7 mouse cellular contexts compared by ENCODE assay signal in genomic region chr13:56295943-56296658, GRCm38 (mm10). TPM values are rescaled to one million over a fixed set of nuclear protein-coding genes. Genes with fewer than 3 reads are reported as not detected.
DNase-seq lines count a peak whose midpoint lies in the region; ATAC-seq and TF ChIP-seq lines count a peak whose summit lies in the region.

TSS of gene Cxcl14 (minus strand) at chr13:56296551.

- peaks cover 79% of the 10 kb centered on the region for H3K27me3 ChIP-seq in embryonic facial prominence, embryonic 13.5 days
- H3K27me3 ChIP-seq in limb, embryonic 12.5 days: peaks cover 51% of the 10 kb centered on the region
- H3K27me3 ChIP-seq in midbrain, postnatal 0 days (ENCODE audit: insufficient read depth, low read length): peaks cover 8% of the 10 kb centered on the region; the same call in 1 of the 2 replicates

- H3K27ac ChIP-seq in bone marrow macrophage, adult 2 months (ENCODE audit: insufficient read depth, low read depth, low read length): no peak within 1 kb of the TSS
- peak within 1 kb of the TSS; percentile 90 for H3K27ac ChIP-seq in embryonic facial prominence, embryonic 13.5 days
- peak within 1 kb of the TSS; percentile 82 for H3K27ac ChIP-seq in limb, embryonic 12.5 days
- H3K27ac ChIP-seq in midbrain, postnatal 0 days (ENCODE audit: low read depth, low read length): no peak within 1 kb of the TSS

- ATAC-seq in embryonic facial prominence, embryonic 13.5 days (ENCODE audit: insufficient number of reproducible peaks, insufficient read depth, low FRiP score, low TSS enrichment, low read depth): no peak
- peak; percentile 29 for ATAC-seq in limb, embryonic 12.5 days (ENCODE audit: insufficient number of reproducible peaks, insufficient read depth, low FRiP score, low TSS enrichment, low read depth)
- peak; percentile 79 for ATAC-seq in midbrain, postnatal 0 days (ENCODE audit: low FRiP score)

- TF ChIP-seq POLR2A in bone marrow macrophage, adult 2 months (IDR thresholded peaks at IDR 0.05; ENCODE audit: borderline replicate concordance, low read depth, low read length): no peak

- H3K4me1 ChIP-seq in bone marrow macrophage, adult 2 months (ENCODE audit: control insufficient read depth, insufficient read depth, low read length): no peaks in the 10 kb centered on the region
- peaks cover 48% of the 10 kb centered on the region for H3K4me1 ChIP-seq in embryonic facial prominence, embryonic 13.5 days
- peaks cover 52% of the 10 kb centered on the region for H3K4me1 ChIP-seq in limb, embryonic 12.5 days (replicated peaks)
- no peaks in the 10 kb centered on the region for H3K4me1 ChIP-seq in midbrain, postnatal 0 days (ENCODE audit: insufficient read depth, low read length)

- peak within 1 kb of the TSS; percentile 44 for H3K4me3 ChIP-seq in bone marrow macrophage, adult 2 months (ENCODE audit: insufficient read depth, low read length)
- peak within 1 kb of the TSS; percentile 65 for H3K4me3 ChIP-seq in embryonic facial prominence, embryonic 13.5 days
- H3K4me3 ChIP-seq in limb, embryonic 12.5 days (replicated peaks): peak within 1 kb of the TSS; percentile 73
- H3K4me3 ChIP-seq in midbrain, postnatal 0 days (ENCODE audit: low read depth, low read length): peak within 1 kb of the TSS; percentile 44

- peak within 1 kb of the TSS; percentile 92 for H3K9ac ChIP-seq in embryonic facial prominence, embryonic 13.5 days
- H3K9ac ChIP-seq in limb, embryonic 12.5 days (replicated peaks): peak within 1 kb of the TSS; percentile 93
- H3K9ac ChIP-seq in midbrain, postnatal 0 days (replicated peaks; ENCODE audit: low read length, poor library complexity, severe bottlenecking): peak within 1 kb of the TSS; percentile 42

- under 1% methylated on average over 76 of the region's 76 CpGs for WGBS in embryonic facial prominence, embryonic 13.5 days
- under 1% methylated on average over 75 of the region's 76 CpGs for WGBS in limb, embryonic 12.5 days
- WGBS in midbrain, postnatal 0 days: under 1% methylated on average over 54 of the region's 76 CpGs

- TF ChIP-seq CTCF in bone marrow macrophage, adult 2 months (IDR thresholded peaks at IDR 0.05; ENCODE audit: low read depth, low read length): no peak
- no peak for TF ChIP-seq CTCF in midbrain, postnatal 0 days (IDR thresholded peaks at IDR 0.05)

- H3K9me3 ChIP-seq in embryonic facial prominence, embryonic 13.5 days: no peaks in the 10 kb centered on the region
- no peaks in the 10 kb centered on the region for H3K9me3 ChIP-seq in limb, embryonic 12.5 days
- no peaks in the 10 kb centered on the region for H3K9me3 ChIP-seq in midbrain, postnatal 0 days (ENCODE audit: low read length)

- peak within 1 kb of the TSS; percentile 80 for H3K4me2 ChIP-seq in embryonic facial prominence, embryonic 13.5 days
- peak within 1 kb of the TSS; percentile 94 for H3K4me2 ChIP-seq in limb, embryonic 12.5 days
- peak within 1 kb of the TSS; percentile 52 for H3K4me2 ChIP-seq in midbrain, postnatal 0 days (ENCODE audit: low read depth, low read length, poor library complexity, severe bottlenecking)

- DNase-seq in heart, adult 9 months (ENCODE audit: low spot score in 2 of 2): peak; percentile 14 to 24
- DNase-seq in kidney, adult 9 months: peak; percentile 40
- peak; percentile 62 for DNase-seq in midbrain, postnatal 0 days (ENCODE audit: low spot score)
- DNase-seq in spleen, postnatal 4 days (ENCODE audit: low spot score in 2 of 2): no peak

- H3K36me3 ChIP-seq in embryonic facial prominence, embryonic 13.5 days: peaks cover 17% of the 10 kb centered on the region
- H3K36me3 ChIP-seq in limb, embryonic 12.5 days: peaks cover 28% of the 10 kb centered on the region
- H3K36me3 ChIP-seq in midbrain, postnatal 0 days (ENCODE audit: insufficient read depth, low read length): no peaks in the 10 kb centered on the region

RNA-seq across cellular contexts. Expression of gene Cxcl14, which starts in this region (rescaled TPM):
- polyA plus RNA-seq in bone marrow macrophage, adult 2 months (2012; ENCODE audit: insufficient read depth, insufficient read length, missing spikeins): 0.73 and 1.5 TPM in 2 replicates
- polyA plus RNA-seq in embryonic facial prominence, embryonic 13.5 days (2015; fragmentation: Nextera tagmentation; extraction: Ambion mirVana): 589 and 679 TPM in 2 replicates
- polyA plus RNA-seq in limb, embryonic 12.5 days (2016; fragmentation: Nextera tagmentation; extraction: Ambion mirVana): 342 and 397 TPM in 2 replicates
- total RNA-seq in midbrain, postnatal 0 days (2014; rRNA removed): 31.5 and 34.1 TPM in 2 replicates
- polyA plus RNA-seq in midbrain, postnatal 0 days (2015; fragmentation: Nextera tagmentation; extraction: Ambion mirVana): 32.7 and 37.0 TPM in 2 replicates

Comparison
In these comparisons a context has a peak if more than half of its experiments do, and no peak if none do; other contexts are left out.
1. RNA of gene Cxcl14 (polyA plus RNA-seq): 589 to 679 TPM in embryonic facial prominence, embryonic 13.5 days, 342 to 397 TPM in limb, embryonic 12.5 days and 32.7 to 37.0 TPM in midbrain, postnatal 0 days; 0.73 to 1.5 TPM in bone marrow macrophage, adult 2 months; every median in the first group is over 10 times any median in the second.
2. H3K27ac ChIP-seq: peak in embryonic facial prominence, embryonic 13.5 days (single experiment) and limb, embryonic 12.5 days (single experiment); none in bone marrow macrophage, adult 2 months (single experiment) and midbrain, postnatal 0 days (single experiment).
3. H3K9ac ChIP-seq: peak in every context shown above with its lines; median percentile 93 in limb, embryonic 12.5 days; 92 in embryonic facial prominence, embryonic 13.5 days; 42 in midbrain, postnatal 0 days.
4. DNase-seq: peak in heart, adult 9 months (2 of 2), kidney, adult 9 months (single experiment) and midbrain, postnatal 0 days (single experiment); none in spleen, postnatal 4 days (0 of 2).
5. Peak in every context shown above with its lines, with median percentiles within 50 percentile points of each other: H3K4me3 ChIP-seq and H3K4me2 ChIP-seq.